Mouse (Mus musculus): ENCODE measurements around the gene Tbce.
"Not testable (repeated sequence)": the region's sequence is repeated elsewhere in the genome, so short reads cannot be mapped to it uniquely, and the experiment has no call there.

Gene Tbce

DNA sequence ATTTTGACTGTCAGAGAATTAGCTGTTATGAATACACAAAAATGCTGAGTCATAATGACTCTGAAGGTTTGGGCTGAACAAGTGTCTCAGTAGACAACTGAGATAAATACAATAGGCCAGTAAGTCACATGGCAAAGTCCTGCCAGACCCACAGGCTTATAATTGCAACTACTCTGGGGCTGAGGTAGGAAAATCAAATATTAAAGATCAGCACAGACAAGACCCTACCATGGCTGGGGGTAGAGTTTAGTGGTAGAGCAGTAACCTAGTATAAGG lies 5.4 kb downstream of the Tbce start:
- ATAC-seq (ENCODE audit: low TSS enrichment) = no peak

DNA sequence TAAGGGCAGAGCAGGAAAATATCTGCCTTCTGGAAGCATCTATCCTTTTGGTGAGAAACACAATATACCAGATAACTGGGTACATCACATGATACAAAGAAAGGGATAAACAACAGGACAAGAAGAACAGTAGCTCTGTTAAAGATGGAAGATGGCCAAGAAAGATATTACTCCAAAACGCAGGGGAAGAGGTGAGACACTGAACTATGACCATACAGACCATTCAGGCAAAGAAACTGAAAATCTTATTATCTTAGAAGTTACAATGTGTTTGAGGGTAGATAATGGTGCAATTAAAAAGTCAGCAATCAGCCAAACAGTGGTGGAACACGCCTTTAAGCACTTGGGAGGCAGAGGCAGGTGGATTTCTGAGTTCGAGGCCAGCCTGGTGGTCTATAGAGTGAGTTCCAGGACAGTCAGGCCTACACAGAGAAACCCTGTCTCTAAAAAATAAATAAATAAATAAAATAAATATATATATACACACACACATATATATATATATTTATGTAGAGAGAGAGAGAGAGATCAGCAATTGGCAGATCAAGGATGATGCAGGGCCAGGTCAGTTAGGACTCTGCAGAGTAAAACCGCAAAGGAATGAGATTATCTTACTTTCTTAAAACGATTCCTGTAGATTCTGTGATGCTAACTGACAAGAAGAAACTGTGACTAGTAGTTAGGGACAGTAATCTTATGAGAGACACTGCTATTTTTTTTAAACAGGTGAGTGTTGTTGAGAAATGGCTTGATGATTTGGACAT lies 5.9 kb downstream of the Tbce start:
- no peak for ATAC-seq (ENCODE audit: low TSS enrichment)

DNA sequence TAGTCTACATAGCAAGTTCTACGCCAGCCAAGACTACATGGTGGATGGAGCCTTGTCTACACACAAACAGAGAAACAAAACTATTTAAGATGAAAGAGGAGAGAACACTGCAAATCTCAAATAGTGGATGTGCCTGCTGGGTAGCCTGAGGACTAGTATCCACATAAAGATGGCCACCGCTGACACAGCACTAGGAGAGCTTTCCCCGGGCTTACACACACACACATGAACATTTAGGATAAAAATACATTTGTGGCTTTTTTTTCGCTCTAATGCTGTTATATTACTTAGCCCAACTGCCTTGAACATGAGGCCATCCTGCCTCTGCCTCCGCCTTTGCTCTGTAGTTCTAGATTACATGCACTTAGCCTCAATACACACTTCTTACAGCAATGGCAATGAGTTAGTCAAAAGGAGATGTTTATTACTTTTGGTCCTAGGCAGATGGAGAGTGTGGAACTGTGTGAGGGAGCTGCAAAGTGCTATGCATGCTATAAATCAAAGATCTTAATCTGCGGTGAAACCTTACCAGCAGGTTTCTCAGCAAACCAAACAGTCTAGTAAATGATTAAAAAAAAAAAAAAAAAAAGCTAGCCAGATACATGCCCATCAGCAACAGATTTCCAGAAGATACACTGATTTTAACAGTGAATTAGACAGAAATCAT lies 13.2 kb downstream of the Tbce start:
- no peak for ATAC-seq (ENCODE audit: low TSS enrichment)

DNA sequence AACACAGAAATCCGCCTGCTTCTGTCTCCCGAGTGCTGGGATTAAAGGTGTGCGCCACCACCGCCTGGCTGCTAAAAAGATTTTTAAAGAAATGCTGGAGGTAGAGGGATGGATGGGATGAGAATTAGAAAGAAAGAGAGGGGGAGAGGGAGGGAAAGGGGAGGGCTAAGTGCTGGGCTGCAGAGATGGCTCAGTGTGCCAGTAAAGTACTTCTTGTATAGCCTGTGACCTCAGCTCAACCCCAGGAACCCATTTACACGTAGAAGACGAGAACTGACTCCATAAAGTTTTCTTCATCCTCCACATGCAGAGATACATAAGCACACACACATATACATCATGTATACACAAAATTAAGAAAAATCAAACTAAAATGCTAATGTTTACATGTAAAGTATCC lies 13.9 kb downstream of the Tbce start:
- ATAC-seq (ENCODE audit: low TSS enrichment) = no peak

DNA sequence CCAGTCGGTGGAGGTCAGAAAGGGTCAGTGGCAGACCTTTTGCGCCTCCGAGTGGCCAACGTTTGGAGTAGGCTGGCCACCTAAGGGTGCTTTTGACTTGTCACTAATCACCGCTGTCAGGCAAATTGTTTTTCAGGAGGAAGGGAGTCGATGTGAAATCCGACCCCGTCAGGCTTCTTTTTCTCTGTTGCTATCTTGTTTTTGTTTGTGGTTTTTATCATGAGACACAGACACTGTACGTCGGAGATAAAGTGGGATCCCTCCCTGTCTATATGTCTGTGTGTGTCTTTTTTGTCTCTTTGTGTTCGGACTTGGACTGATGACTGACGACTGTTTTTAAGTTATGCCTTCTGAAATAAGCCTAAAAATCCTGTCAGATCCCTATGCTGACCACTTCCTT lies 18.0 kb downstream of the Tbce start:
- not testable (repeated sequence) for ATAC-seq (ENCODE audit: low TSS enrichment)

DNA sequence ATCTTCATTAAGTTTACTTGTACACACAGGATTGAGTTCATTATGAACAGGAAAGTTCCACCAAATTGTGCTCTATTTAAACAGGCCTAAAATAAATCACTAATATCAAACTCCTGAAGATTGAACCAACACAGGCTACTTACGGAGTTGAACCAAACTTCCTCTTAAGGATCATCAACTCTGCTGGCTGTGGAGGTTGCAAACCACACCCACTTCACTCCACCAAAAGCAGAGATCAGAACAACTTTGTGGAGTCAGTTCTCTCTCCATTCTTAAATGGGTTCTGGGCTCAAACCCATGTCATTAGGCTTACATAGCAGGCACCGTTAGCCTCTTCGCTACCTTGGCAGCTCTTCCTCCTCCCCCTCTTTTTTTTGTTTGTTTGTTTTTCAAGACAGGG lies 20.6 kb downstream of the Tbce start:
- ATAC-seq (ENCODE audit: low TSS enrichment) = no peak

DNA sequence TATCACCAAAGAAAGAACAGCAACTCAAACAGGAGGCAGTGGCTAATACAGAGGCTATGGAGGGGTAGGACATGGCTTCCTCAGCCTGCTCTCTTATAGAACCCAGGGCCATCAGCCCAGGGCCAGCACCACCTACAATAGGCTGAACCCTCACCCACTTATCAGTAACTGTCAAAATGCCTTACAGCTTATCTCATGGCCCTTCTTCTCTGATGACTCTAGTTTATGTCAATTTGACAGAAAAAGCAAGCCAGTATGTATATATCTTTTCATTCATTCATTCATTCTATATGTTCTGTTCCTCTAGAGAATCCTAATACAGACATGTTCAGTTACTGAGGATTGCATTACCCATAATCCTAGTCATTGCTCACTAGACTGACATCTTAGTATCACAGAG lies 21.2 kb downstream of the Tbce start:
- ATAC-seq (ENCODE audit: low TSS enrichment) = no peak

DNA sequence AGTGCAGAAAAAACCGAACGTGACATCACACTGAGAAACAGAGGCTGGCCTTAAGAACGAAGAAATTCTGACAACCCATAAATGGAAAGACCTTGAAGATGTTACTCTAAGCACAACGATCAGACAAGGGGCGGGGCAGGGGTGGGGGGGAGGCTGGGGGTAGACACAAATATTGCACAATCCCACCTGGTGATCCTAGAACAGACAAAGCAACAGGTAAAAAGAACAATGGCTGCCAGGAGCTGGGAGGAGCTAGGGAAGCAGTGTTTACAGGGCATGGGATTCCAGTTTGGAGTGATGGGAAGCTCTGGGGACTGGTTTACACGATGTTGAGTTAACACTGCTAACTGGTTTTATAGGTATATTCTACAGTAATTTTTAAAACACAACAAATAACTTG lies 23.8 kb downstream of the Tbce start:
- no peak for ATAC-seq (ENCODE audit: low TSS enrichment)

DNA sequence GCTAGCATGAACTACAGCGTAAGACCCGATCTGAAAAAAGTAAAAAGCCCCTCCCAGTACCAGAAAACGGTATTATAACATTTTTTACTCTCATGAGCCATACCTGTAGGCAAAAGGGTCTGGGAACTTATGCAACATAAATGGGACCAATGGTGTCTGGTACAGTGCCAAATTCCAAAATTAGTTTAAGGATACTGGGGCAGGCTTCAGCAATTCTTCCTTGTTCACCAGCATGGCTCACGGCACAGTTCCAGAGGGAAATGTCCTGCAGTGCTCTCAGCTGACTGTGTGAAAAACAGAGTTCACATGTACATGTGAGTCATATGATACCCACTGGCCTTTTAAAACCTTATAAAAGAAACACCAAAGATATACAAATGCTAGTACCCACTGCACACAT lies 24.9 kb downstream of the Tbce start:
- ATAC-seq (ENCODE audit: low TSS enrichment) = no peak

DNA sequence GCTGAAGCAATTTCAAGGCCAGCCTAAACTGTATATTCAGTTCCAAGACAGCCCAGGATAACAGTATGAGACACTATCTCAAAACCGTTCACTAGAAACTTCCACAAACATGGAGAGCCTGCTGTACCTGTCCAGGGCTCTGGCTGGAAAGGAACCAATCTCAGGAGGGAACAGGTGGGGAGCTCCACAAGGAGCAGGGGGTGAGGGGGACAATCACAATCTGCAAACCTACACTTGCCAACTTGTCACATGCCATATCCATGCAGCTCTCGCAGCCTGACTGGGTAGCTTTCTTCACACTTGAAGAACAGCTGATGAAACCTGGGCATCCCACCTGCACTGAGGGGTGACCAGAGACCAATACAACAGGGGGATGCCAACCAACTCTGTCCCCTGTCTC lies 25.4 kb downstream of the Tbce start:
- ATAC-seq (ENCODE audit: low TSS enrichment) = no peak

DNA sequence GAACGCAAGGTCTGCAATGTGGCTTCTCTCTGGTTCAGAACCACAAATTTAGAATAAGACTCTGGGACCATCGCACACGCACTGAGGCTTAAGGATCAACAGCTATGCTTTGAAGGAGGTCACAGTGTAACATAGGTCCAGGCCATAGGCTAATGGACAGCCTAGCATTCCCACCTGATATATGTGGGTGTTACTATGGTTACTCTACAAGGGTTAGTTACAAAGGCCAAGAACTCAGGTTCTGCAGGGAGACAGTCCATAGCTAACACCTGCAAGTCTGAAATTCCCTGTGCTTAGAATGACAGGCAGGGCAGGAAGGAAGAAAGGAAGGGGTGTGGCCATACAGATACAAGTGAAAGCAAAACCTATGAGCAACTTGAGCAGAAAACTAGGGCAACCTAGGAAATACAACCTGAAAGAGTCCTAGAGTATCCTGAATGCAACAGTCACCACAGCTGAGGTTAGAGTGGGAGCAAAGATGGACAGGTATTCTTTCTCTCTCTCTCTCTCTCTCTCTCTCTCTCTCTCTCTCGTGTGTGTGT lies 27.9 kb downstream of the Tbce start:
- no peak for ATAC-seq (ENCODE audit: low TSS enrichment)

DNA sequence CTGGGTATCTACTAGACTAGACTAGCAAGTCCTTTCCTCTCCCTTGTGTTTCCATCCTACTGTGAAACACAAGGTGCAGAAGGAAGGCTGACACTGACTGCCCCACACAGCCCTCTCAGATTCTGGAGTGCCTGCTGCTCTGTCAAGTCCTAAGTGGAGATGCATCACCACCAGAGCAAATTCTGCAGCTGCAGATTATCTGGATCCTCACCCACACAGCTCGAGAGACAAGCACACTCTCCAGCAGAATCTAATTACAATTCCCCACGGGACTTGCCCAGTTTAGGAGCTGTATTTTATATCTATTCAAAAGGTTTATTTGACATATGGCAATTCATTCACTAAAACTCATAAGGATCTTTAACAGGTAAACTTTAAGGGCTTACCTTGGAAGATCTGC lies 33.4 kb downstream of the Tbce start:
- peak; percentile 72 for ATAC-seq (ENCODE audit: low TSS enrichment)

DNA sequence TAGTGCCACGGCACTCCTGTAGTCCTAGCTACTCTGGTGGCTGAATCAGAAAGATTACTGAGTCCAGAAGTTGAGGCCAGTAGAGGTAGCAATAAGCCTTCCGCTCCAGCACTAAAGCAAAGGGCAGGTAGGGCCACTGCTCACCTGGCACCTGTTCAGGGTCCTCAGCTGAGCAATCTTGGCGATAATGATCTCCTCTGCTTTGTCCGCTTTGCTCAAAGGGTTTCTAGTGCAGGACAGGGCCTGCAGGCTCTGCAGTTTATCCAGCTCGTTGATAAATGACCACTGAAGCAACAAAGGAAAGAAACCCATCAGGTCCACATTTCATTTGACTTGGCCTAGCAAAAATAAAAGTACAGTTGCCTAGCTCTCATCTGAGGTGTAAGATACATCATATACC lies 34.4 kb downstream of the Tbce start:
- ATAC-seq (ENCODE audit: low TSS enrichment) = no peak

DNA sequence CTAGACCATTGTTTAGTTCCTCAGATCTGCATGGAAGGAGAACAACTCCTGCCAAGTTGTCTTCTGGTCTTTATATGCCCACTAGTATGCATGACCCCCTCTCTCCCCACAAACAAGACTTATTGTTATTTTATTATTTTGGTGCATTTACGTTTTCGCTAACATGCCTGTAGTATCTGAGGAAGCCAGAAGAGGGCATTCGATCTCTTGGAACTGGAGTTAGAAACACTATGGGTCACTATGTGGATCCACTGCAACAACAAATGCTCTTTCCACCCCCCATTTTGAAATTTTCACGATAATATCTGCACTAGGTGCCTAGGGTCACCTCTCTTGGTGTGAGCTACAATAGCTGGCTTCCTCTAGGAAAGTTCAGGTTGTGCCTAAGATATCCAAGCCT lies 35.4 kb downstream of the Tbce start:
- ATAC-seq (ENCODE audit: low TSS enrichment) = no peak

DNA sequence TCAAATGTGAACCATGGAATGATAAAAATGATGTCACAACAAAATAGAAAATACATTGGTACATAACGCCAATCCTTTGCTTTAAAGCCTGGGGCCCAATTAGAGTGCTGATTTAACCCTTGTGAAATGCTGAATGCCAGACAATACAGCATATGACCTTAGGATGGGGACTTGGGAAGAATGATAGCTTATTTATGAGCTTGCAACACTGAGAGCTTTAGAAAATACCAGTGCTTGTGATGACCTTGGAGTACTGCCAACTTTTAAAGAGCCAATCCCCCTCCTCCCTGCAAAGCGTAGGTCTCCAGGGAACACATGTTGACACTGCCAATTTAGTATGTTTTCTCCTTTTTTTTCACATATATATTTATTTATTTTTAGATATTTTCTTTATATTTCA lies 36.7 kb downstream of the Tbce start:
- no peak for ATAC-seq (ENCODE audit: low TSS enrichment)

DNA sequence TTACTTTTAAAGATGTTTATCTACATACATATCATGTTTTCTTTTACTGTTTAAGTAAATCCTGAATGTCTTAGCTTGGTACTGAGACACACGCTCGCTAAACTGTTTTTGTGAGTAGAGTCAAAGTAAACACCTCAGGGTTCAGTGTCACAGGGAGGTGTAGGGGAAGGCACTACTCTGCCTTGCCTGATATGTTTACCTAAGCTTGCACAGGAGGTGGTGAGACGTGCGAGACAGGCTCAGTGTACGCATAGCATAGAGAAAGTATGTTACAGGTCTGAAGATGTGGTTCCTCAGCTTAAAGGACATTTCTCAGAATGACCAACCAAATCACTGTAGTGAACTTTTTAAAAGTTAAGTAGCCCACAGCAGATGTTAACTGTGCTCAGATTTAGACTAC lies 42.0 kb downstream of the Tbce start:
- no peak for ATAC-seq (ENCODE audit: low TSS enrichment)

DNA sequence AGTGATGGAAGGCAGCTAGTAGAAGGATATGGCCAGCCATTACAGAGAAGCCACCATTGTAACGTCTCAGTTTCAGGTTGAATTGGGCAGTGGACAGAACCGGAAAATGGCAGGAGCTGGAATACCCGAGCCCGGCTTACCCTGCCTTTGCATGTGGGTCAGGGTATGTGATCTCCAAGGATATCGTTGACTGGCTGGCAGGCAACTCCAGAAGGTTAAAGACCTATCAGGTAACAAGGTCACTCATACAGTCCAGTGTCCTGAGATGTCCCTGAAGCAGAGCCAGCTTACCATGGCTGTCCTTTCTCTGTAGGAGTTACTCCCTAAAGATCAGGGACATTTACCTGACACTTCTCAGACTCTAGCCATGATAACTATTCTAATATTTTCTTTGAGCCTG lies 44.4 kb downstream of the Tbce start:
- no peak for ATAC-seq (ENCODE audit: low TSS enrichment)

DNA sequence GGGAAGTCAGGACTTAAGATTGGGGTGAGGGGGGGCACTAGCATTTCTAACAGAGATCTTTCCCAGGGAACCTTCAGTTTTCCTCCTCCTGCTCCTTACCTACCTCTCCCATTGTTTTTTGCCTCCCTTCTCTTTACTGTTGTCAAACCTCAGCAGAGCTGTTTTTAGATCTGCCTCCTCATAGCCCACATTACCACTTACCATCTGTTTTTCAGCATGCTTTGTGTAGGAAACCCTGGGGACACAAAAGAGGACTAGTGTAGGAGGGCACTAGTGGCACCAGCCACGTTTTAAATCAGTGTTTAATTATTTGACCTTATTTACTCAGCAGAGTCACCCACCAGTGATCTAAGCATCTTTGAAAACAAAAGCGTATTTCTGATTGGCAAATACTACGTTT lies 46.4 kb downstream of the Tbce start:
- ATAC-seq (ENCODE audit: low TSS enrichment) = peak; percentile 86

DNA sequence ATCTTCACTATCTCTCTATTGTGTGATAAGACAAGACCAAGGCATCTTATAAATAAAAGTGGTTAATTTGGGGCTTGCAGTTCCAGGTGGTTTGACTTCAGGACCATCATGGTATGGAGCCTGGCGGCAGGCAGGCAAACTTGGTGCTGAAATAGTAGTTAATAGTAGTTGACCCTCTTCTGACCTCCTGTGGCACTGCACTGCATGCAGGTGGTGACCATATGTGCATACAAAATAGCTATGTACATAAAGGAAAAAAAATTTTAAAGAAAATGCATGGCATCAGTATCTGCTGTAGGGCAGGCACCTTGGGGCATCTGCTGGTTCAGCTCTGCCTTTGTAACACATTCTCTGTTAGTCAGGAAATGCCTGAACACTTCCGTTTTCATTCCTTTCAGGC lies 49.0 kb downstream of the Tbce start:
- no peak for ATAC-seq (ENCODE audit: low TSS enrichment)

DNA sequence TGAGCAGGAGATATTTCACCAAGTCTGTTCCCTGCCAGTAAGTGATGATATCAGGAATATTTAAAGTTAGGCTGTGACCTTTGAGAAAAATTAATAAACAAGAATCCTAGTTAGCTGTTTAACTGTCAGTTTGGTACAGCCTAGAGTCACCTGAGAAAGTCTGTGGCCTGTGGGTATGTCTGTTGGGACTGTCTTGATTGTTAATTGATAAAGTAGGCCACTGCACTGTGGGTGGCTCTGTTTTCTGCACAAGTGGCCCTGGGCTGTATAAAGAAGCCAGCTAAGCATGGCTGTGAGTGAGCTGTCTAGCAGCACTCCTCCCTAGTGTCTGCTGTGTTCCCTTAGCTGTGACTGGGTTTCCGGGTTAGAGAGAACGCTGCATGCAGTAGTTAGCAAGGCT lies 50.3 kb downstream of the Tbce start:
- ATAC-seq (ENCODE audit: low TSS enrichment) = no peak

DNA sequence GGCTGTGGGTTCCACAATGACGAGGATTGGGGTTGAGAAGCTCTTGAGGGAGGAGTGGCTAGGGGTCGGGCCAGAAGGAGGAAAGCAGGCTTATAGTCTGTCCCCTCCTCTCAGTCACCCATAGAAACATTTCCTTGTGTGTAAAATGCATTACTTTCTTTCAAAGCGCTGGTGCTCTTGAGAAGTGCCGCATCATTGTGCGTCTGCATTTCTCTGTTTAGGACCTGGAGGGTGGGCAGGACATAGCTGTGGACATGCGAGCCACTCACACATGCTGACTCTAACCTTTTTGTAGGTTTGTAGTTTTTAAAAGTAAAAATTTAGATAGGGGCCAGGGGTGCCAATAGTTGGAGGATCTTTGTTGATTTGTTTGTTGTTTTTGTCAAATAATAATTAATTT lies 55.9 kb downstream of the Tbce start:
- ATAC-seq (ENCODE audit: low TSS enrichment) = no peak

DNA sequence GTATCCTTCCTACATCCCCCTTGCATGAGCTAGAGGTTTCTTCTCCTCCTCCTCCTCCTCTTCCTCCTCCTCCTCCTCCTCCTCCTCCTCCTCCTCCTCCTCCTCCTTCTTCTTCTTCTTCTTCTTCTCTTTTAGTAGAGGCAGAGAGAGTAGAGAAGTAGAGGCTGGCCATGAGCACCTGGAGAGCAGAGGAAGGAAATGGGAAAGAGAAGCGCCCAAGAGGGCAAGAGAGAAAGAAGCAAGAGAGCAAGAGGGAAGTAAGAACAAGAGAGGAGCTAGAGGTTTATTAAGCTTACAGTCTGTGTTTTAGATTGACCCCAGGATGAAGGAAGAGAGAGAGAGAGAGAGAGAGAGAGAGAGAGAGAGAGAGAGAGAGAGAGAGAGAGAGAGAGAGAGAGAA lies 57.6 kb downstream of the Tbce start:
- ATAC-seq (ENCODE audit: low TSS enrichment) = not testable (repeated sequence)

DNA sequence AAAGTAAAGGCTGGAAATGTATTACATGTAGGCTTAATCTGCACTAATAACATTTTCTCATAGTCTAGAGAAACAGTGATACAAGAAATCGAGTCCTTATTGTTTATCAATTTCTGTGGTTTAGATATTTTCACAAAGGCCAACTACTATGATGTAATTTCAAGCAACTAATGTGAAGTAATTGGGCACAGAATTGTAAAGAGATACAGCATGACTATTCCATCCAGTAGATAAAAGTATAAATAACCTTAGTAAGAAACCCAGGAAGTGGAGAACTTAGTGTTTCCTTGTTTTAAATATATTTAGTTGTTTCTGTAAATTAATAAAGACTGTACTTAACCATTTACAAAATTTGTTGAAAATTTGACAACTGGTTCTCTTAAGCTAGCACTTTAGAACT lies 69.6 kb downstream of the Tbce start:
- no peak for ATAC-seq (ENCODE audit: low TSS enrichment)

DNA sequence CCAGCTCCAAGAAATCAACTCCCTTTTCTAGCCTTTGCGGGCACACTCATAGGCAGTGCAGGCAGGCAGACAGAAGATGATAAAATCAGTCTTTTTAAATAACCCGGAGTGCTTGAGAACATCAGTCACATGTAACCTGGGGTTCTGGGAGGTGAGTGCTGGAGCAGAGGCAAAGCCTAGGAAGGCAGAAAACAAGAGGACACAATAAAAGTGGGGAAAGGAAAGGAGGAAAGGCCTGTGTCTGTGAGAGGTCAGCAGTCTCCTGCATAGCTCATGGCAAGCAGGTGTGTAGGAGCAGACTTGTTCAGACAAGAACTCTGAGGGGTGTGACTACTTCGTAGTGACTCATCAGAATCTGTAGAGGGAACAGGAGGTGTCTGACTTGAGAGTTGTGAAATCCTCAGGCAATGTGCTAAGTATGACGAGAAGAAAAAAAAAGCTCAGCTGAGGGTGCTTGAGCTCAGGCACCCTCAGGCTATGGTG lies 70.8 kb downstream of the Tbce start:
- ATAC-seq (ENCODE audit: low TSS enrichment) = peak; percentile 99

All from frontal cortex, adult (tissue).